Mouse (Mus musculus) heart, postnatal 10 days (tissue): ENCODE results near the gene Stxbp5l. TPM values are rescaled to one million over a fixed set of nuclear protein-coding genes. Genes with fewer than 3 reads are reported as not detected.
"Not testable (repeated sequence)": the region's sequence is repeated elsewhere in the genome, so short reads cannot be mapped to it uniquely, and the experiment has no call there.

Experiments used
- DNase-seq, 2 experiments: peaks; one replicate each; pipeline ENCODE4 v3.0.0; 2021
- intact Hi-C: fragments of 180-260 bp; cut with DNase I; formaldehyde crosslinking; loops from one replicate; pipeline ENCODE4 v1.15.1; 2025
- total RNA-seq, 2 experiments: library from RNA; stranded (reverse); gene quantifications; 2 replicates each; pipeline ENCODE4 v1.2.3; 2021

Stxbp5l gene
- total RNA-seq = under 1 TPM in 1 of 2 experiments, not detected in 1; 0.05 TPM

GRCm38 (mm10) chr16:37384821-37385344 lies at the start of gene Stxbp5l:
Stxbp5l (minus strand) TSS chr16:37384962.
- peak; percentile 89 to 92 for DNase-seq
- intact Hi-C loops = no loop called here

- no peak for DNase-seq
- intact Hi-C loops = no loop called here
Measured at GRCm38 (mm10) chr16:37433418-37434204, 48.8 kb upstream of the Stxbp5l start.

GRCm38 (mm10) chr16:37425434-37425833 lies 40.7 kb upstream of the Stxbp5l start:
- no peak for DNase-seq
- intact Hi-C loops = no loop called here

DNA sequence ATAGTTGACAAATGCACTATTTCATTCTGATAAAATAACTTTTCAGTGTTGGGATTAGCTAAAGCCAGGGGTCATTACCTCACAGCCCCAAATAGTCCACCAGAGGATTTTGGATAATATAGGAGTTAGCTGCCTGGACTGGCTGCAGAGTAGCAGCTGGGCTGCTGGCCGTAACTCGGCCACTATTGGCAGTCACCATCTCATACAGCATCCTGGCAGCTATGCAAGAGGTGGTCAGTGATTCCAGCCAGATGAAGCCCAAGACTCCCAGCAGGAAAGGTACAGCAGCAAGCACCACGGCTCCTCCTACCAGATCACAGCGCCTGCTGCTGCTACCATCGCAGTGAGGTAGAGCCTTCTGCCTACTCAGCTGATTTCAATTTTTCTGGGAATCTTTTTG lies 38.1 kb upstream of the Stxbp5l start:
- peak; percentile 49 for DNase-seq
- intact Hi-C loops = no loop called here

GRCm38 (mm10) chr16:37421851-37422250 lies 37.1 kb upstream of the Stxbp5l start:
- DNase-seq = no peak
- intact Hi-C loops = no loop called here

GRCm38 (mm10) chr16:37420512-37420911 lies 35.8 kb upstream of the Stxbp5l start:
- DNase-seq = no peak
- intact Hi-C loops = no loop called here

DNA sequence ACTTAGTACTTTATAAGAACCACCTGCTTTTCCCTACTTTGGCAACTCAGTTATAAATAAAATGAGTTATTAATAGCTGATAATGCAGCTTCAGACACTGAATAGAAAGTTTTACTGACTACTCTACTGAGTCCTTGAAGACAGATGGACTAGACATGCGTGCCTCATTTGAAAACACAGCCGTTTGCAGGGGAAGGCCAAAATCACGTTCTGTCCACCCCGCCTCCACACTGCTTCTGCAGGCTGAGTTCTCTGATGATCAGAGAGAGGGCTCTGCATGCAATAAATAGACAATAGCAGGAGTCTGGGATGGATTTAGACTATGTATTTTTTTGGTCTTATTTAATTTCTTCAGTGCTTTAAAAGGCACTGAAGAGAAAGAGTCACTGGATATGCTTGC lies 20.8 kb upstream of the Stxbp5l start:
- intact Hi-C loops = no loop called here
- DNase-seq = peak; percentile 15

- intact Hi-C loops = no loop called here
- no peak for DNase-seq
Measured at GRCm38 (mm10) chr16:37404922-37405321, 20.2 kb upstream of the Stxbp5l start.

- no peak for DNase-seq
- intact Hi-C loops = no loop called here
Measured at GRCm38 (mm10) chr16:37389964-37390363, 5.2 kb upstream of the Stxbp5l start.

GRCm38 (mm10) chr16:37389201-37389905 lies 4.6 kb upstream of the Stxbp5l start:
- intact Hi-C loops = no loop called here

DNA sequence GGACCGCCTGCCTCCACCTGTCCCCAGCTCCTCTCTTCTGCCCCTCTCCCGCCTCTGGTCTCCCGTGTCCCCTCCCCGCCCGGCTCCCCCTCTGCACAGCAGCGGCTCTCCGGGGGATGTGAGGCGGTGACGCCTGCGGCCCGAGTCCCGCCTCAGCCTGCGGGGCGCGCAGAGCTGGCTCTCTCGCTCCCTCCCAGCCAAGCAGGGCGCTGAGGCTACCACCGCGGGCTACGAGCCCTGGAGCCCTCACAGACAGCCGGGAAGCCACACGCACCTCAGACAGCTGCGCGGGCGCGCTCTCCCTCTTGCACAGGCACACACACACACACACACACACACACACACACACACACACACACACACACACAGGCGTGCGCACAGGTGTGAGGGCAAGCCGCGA lies 393 bp downstream of the Stxbp5l start:
- intact Hi-C loops = no loop called here

More at GRCm38 (mm10) chr16:37389201-37389905, 4.6 kb upstream of the Stxbp5l start:
- no peak for DNase-seq

DNA sequence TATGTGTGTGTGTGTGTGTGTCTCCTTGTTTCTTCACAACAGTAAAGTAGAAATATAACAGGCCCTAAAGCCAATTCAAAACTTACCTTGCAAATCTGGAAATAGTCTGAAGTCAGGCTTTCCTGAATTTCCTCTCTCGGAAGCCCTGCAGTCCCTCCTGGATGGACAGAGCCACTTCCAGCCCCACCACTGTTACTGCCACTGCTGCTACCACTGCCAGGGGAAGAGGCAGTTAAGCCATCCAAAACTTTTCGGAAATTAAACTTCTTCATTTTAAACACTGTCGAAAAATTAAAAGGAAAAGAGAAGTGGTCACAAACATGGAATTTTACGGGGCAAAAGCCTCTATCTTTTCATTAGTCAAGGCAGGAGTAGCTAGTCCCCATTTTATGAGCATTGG lies 1.3 kb downstream of the Stxbp5l start:
- intact Hi-C loops = no loop called here
- no peak for DNase-seq

More for the DNA sequence above, 393 bp downstream of the Stxbp5l start:
- peak in 1 of 2 experiments; percentile 13 for DNase-seq

DNA sequence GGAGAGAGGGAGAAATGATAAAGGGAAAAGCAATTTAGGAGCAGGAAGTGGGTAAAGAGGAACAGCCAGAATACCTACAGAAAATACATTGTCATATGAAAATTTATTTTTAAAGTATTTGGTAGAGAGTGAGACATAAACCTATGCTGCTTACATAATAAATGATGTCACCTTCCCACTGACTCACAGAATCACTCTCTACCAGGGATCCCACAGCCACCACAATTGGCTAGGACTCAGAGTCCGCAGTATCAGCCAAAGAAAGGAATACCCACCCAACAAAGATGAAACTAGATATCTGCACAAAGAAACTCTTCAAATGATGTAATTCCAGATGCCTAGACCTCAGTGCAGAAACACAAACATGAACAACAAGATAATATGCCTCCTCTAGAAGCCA lies 12.0 kb downstream of the Stxbp5l start:
- DNase-seq = no peak
- intact Hi-C loops = no loop called here

DNA sequence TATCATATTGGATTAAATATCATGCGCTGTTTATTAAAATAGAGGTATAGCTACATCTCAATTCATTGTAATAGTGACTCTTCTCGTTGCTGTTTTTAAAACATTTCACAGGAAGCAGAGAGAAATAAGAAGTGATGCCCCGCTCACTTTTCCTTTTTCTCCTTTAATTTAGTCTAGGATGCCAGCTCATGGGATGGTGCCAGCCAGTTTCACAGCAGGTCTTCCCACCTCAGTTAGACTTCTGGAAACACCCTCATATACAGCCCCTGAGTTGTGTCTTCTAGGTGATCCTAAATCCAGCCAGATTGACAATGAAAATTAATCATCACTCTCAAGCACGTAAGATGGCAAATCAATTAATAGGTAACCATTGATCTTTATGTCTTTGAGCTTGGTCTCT lies 17.3 kb downstream of the Stxbp5l start:
- intact Hi-C loops = no loop called here
- no peak for DNase-seq

- intact Hi-C loops = no loop called here
- no peak for DNase-seq
Measured at GRCm38 (mm10) chr16:37363958-37364357, 20.8 kb downstream of the Stxbp5l start.

DNA sequence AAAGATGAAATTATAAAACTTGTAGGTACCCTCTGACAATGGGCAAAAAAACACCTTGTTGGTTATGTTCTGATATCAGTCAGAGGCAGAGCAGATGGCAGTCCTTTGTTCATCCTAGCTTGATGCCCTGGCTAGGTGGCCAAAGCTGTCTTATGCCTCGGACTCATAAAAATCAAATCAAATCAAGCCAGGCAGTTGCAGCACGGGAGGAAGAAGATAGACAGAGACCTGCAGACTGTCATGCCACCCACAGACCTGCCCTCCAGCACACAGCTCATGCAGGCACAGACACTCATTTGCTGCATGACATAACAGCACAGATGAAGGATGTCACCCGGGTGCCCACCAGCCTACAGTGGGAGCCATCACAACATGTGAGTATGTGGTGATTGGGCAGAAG lies 29.1 kb downstream of the Stxbp5l start:
- no peak for DNase-seq

DNA sequence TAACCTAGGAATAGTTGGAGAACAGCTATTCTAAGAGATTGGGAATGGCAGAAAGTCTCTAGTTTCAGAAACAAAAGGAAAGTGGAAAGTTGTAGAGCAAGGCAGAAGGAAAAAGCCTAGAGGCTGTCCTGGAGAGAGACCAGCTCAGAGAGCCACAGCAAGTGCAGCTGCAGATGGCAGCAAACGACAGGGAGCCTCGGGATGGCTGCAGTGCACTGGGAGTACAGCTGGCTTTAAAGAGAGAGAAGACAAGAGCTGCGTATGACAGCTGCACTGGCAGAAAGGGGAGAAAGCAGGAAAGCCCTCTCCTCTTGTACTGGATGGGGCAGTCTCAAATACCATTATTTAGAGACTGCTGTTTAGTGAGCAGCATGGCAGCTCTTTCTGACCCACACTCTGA lies 37.7 kb downstream of the Stxbp5l start:
- intact Hi-C loops = loop anchor here (1.0 kb wide), 1 partner anchor 335 kb away; no protein-coding TSS in a partner anchor
- peak; percentile 37 to 46 for DNase-seq

More for the DNA sequence above, 29.1 kb downstream of the Stxbp5l start:
- intact Hi-C loops = no loop called here

GRCm38 (mm10) chr16:37344960-37345359 lies 39.8 kb downstream of the Stxbp5l start:
- intact Hi-C loops = no loop called here
- DNase-seq = no peak

DNA sequence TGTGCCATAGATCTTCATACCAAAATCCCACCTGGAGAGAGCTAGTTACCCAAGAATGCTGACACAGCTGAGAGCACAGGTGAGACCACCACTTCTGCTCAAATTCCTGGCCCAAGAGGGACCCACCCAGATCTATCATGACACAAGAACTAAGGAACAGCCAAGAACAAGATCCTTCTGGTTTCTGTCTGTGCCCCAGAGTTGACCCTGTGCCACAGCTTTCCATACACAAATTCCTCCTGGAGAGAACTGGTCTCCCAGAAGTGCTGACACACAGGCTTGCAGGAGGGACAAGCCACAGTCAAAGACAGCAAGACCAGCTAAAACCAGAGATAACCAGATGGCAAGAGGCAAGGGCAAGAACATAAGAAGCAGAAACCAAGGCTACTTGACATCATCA lies 43.3 kb downstream of the Stxbp5l start:
- DNase-seq, intact Hi-C loops: not testable (repeated sequence)

DNA sequence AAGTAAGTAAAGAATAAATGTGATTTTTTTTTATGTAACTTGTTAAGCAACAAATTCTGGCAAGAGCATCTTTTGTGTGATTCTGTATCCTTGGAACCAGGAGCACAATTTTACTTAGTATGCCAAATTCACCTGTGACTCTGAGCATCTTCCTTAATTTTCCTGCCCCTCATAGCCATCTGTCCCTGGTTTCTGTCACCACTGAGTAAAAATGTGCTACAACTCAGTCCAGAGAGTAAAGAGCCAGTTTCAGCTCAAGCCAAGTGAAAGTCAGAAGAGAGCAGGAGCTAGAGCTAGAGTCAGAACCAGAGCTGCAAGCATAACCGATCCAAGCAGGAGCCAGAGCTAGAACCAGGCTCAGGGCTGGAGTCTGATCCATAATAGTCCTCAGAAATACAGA lies 46.6 kb downstream of the Stxbp5l start:
- DNase-seq = no peak
- intact Hi-C loops = no loop called here

GRCm38 (mm10) chr16:37337529-37337928 lies 47.2 kb downstream of the Stxbp5l start:
- intact Hi-C loops = no loop called here
- no peak for DNase-seq

DNA sequence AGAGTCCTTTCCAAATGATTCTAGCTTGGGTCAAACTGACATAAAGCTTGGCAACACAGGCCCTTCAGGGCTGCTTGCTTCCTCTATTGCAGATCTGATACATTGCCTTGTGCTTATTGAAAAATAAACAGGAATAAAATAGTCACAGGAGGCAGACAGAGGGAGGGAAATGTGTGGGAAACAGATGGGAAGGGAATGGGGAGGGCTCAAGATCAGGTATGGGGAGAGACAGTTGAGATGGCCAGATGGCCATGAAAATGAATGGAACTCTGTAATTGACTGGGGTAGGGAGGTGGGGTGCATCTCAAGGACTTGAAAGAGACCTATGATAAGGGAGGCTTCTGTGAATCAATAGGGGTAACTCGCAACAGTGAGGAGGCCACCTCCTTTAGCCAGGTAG lies 80.3 kb downstream of the Stxbp5l start:
- intact Hi-C loops = no loop called here
- DNase-seq = no peak
